Comparison of ENCODE assay signal across 16 mouse cellular contexts in genomic region chr6:100203492-100203891, GRCm38 (mm10).
A peak's percentile ranks its signal among the peaks of the same experiment; 100 is the strongest.
DNase-seq lines count a peak whose midpoint lies in the region; ATAC-seq and TF ChIP-seq lines count a peak whose summit lies in the region.
"Had no signal": no experiment of that assay in that cellular context is flagged by ENCODE, and none has a peak within 500 bp of the region (broad histone marks: within the 10 kb centered on the region; RNA-seq: fewer than 3 reads in every experiment).

No protein-coding gene starts in this region.

- no peak; the same call in 1 of the 2 replicates for ATAC-seq in hindbrain, embryonic 13.5 days (ENCODE audit: low FRiP score)
- peak; percentile 24; the same call in 1 of the 2 replicates for ATAC-seq in hindbrain, embryonic 16.5 days

- peak; percentile 93 for TF ChIP-seq EP300 in ES-Bruce4 (IDR thresholded peaks at IDR 0.05; ENCODE audit: insufficient read depth, low read depth, low read length)

- H3K27me3 ChIP-seq in hindbrain, embryonic 10.5 days (ENCODE audit: insufficient read depth, poor library complexity, severe bottlenecking), result peaks cover 86% of the 10 kb centered on the region
- H3K27me3 ChIP-seq in hindbrain, embryonic 13.5 days, result peaks cover 58% of the 10 kb centered on the region
- no peaks in the 10 kb centered on the region for H3K27me3 ChIP-seq in ES-Bruce4 (ENCODE audit: control insufficient read depth, insufficient read depth, low read length, poor library complexity, severe bottlenecking)
- no peaks in the 10 kb centered on the region; the same call in none of the 2 replicates for H3K27me3 ChIP-seq in hindbrain, embryonic 16.5 days (replicated peaks; ENCODE audit: control insufficient read depth, insufficient read depth, low read length)

- in situ Hi-C loops in ES-E14 (cut with MboI; ENCODE audit: low sequenced_read_pairs in 2 of 2, unreplicated experiment in 2 of 2), result no loop called here

- 21% methylated on average over 3 of the region's 3 CpGs for WGBS in hindbrain, embryonic 10.5 days
- WGBS in hindbrain, embryonic 13.5 days, result 14% methylated on average over 3 of the region's 3 CpGs
- 17% methylated on average over 3 of the region's 3 CpGs for WGBS in hindbrain, embryonic 16.5 days

- H3K4me1 ChIP-seq in hindbrain, embryonic 10.5 days (replicated peaks), result peaks cover 52% of the 10 kb centered on the region
- H3K4me1 ChIP-seq in hindbrain, embryonic 13.5 days (replicated peaks), result peaks cover 43% of the 10 kb centered on the region
- H3K4me1 ChIP-seq in ES-Bruce4 (ENCODE audit: control insufficient read depth, insufficient read depth, low read length), result peaks cover 3% of the 10 kb centered on the region
- H3K4me1 ChIP-seq in ES-E14 (ENCODE audit: control insufficient read depth in 2 of 2, insufficient read depth in 2 of 2, low read length in 2 of 2, poor library complexity in 1 of 2), result peaks cover 7 to 10% of the 10 kb centered on the region in 2 experiments
- H3K4me1 ChIP-seq in hindbrain, embryonic 16.5 days (ENCODE audit: control insufficient read depth, insufficient read depth, low read depth, low read length), result peaks cover 21% of the 10 kb centered on the region

- H3K4me2 ChIP-seq in hindbrain, embryonic 13.5 days, result no peak overlapping the region
- H3K4me2 ChIP-seq in hindbrain, embryonic 16.5 days (ENCODE audit: low read length), result no peak overlapping the region
- H3K4me2 ChIP-seq: embryonic facial prominence, embryonic 13.5 days; limb, embryonic 15.5 days; midbrain, embryonic 12.5 days had no signal

- H3K36me3 ChIP-seq in hindbrain, embryonic 10.5 days, result no peaks in the 10 kb centered on the region
- no peaks in the 10 kb centered on the region for H3K36me3 ChIP-seq in hindbrain, embryonic 13.5 days
- H3K36me3 ChIP-seq in ES-Bruce4 (ENCODE audit: control insufficient read depth, insufficient read depth, low read length, poor library complexity, severe bottlenecking), result no peaks in the 10 kb centered on the region
- H3K36me3 ChIP-seq in ES-E14 (ENCODE audit: control insufficient read depth, insufficient read depth, low read length, poor library complexity, severe bottlenecking), result no peaks in the 10 kb centered on the region
- no peaks in the 10 kb centered on the region for H3K36me3 ChIP-seq in hindbrain, embryonic 16.5 days (ENCODE audit: control insufficient read depth, insufficient read depth, low read length)
- H3K36me3 ChIP-seq: embryonic facial prominence, embryonic 13.5 days; limb, embryonic 15.5 days; midbrain, embryonic 12.5 days had no signal

- no peaks in the 10 kb centered on the region for H3K9me3 ChIP-seq in hindbrain, embryonic 10.5 days
- no peaks in the 10 kb centered on the region for H3K9me3 ChIP-seq in hindbrain, embryonic 13.5 days
- no peaks in the 10 kb centered on the region for H3K9me3 ChIP-seq in ES-Bruce4 (replicated peaks; ENCODE audit: control insufficient read depth, insufficient read depth, low read length, poor library complexity, severe bottlenecking)
- H3K9me3 ChIP-seq in ES-E14 (ENCODE audit: control insufficient read depth, insufficient read depth, low read depth, low read length), result no peaks in the 10 kb centered on the region
- no peaks in the 10 kb centered on the region for H3K9me3 ChIP-seq in hindbrain, embryonic 16.5 days (ENCODE audit: control insufficient read depth, low read length)
- H3K9me3 ChIP-seq: embryonic facial prominence, embryonic 13.5 days; limb, embryonic 15.5 days; midbrain, embryonic 12.5 days had no signal

- no peak for TF ChIP-seq CTCF in ES-Bruce4 (IDR thresholded peaks at IDR 0.05; ENCODE audit: low read depth, low read length)

- no peak for TF ChIP-seq POLR2A in ES-Bruce4 (IDR thresholded peaks at IDR 0.05; ENCODE audit: insufficient read depth, low read length)

- peak overlapping the region; percentile 77 for H3K27ac ChIP-seq in hindbrain, embryonic 10.5 days
- no peak overlapping the region for H3K27ac ChIP-seq in hindbrain, embryonic 13.5 days
- H3K27ac ChIP-seq in ES-Bruce4 (ENCODE audit: insufficient read depth, low read length) (0 out of 2 replicates have a peak overlapping the region, but pooled peaks have one; percentile 8), ES-E14 (ENCODE audit: insufficient read depth, low read depth, low read length, poor library complexity, severe bottlenecking) (no peak overlapping the region)
- H3K27ac ChIP-seq in hindbrain, embryonic 16.5 days (ENCODE audit: low read depth, low read length), result no peak overlapping the region
- H3K27ac ChIP-seq: embryonic facial prominence, embryonic 13.5 days; left cerebral cortex, adult 2 months; limb, embryonic 15.5 days; midbrain, embryonic 12.5 days had no signal

- H3K9ac ChIP-seq in hindbrain, embryonic 13.5 days, result no peak overlapping the region
- H3K9ac ChIP-seq in ES-Bruce4 (ENCODE audit: low read depth, poor library complexity, severe bottlenecking) (no peak overlapping the region), ES-E14 (ENCODE audit: insufficient read depth, low read depth, low read length, poor library complexity, severe bottlenecking) (no peak overlapping the region)
- H3K9ac ChIP-seq in hindbrain, embryonic 16.5 days (ENCODE audit: low read depth, low read length), result no peak overlapping the region
- H3K9ac ChIP-seq: embryonic facial prominence, embryonic 13.5 days; limb, embryonic 15.5 days; midbrain, embryonic 12.5 days had no signal

- no peak overlapping the region for H3K4me3 ChIP-seq in hindbrain, embryonic 10.5 days
- H3K4me3 ChIP-seq in hindbrain, embryonic 13.5 days, result no peak overlapping the region
- H3K4me3 ChIP-seq in ES-Bruce4 (ENCODE audit: low read depth, low read length) (no peak overlapping the region), ES-E14 (ENCODE audit: insufficient read depth in 1 of 2, low read depth in 1 of 2, low read length in 2 of 2, poor library complexity in 1 of 2, severe bottlenecking in 1 of 2) (no peak overlapping the region)
- no peak overlapping the region for H3K4me3 ChIP-seq in hindbrain, embryonic 16.5 days (ENCODE audit: low read length)
- H3K4me3 ChIP-seq: embryonic facial prominence, embryonic 13.5 days; left cerebral cortex, adult 2 months; limb, embryonic 15.5 days; midbrain, embryonic 12.5 days had no signal

- DNase-seq in hindbrain, embryonic 10.5 days (ENCODE audit: low spot score), result peak; percentile 63
- peak; percentile 71 for DNase-seq in ES-E14 (ENCODE audit: low read depth, low spot score)
- DNase-seq in T-cell, adult 2 months (ENCODE audit: low spot score), result no peak
- no peak for DNase-seq in right cerebral cortex, postnatal 10 days (ENCODE audit: low spot score in 2 of 2)
- DNase-seq: cerebellum, adult 9-11 months; heart, postnatal 10 days; kidney, adult 8-10 months; right cerebral cortex, adult 18-20 months; thymus, adult 2 months had no signal

TF ChIP-seq in ES-E14, 5 proteins besides CTCF, POLR2A, EP300 and RAD21:
- TF ChIP-seq HCFC1 (IDR thresholded peaks at IDR 0.05; ENCODE audit: borderline replicate concordance, insufficient read depth, low read length) (no peak), ZC3H11A (IDR thresholded peaks at IDR 0.05; ENCODE audit: borderline replicate concordance, low read depth, low read length) (no peak), ZNF384 (IDR thresholded peaks at IDR 0.05; ENCODE audit: low read depth, low read length) (no peak), CHD2 (IDR thresholded peaks at IDR 0.05; ENCODE audit: low read depth, low read length) (no peak), MAFK (IDR thresholded peaks at IDR 0.05; ENCODE audit: insufficient read depth, low read depth, low read length) (no peak)

Comparison
In these comparisons a context has a peak if more than half of its experiments do, and no peak if none do; other contexts are left out.
1. H3K27ac ChIP-seq: peak in hindbrain, embryonic 10.5 days (single experiment) and ES-Bruce4 (single experiment); none in hindbrain, embryonic 13.5 days (single experiment), ES-E14 (single experiment) and hindbrain, embryonic 16.5 days (single experiment).
2. DNase-seq: peak in hindbrain, embryonic 10.5 days (single experiment) and ES-E14 (single experiment); none in T-cell, adult 2 months (single experiment) and right cerebral cortex, postnatal 10 days (0 of 2).